Comparison of ENCODE assay signal across 9 mouse cellular contexts in the genomic region with DNA sequence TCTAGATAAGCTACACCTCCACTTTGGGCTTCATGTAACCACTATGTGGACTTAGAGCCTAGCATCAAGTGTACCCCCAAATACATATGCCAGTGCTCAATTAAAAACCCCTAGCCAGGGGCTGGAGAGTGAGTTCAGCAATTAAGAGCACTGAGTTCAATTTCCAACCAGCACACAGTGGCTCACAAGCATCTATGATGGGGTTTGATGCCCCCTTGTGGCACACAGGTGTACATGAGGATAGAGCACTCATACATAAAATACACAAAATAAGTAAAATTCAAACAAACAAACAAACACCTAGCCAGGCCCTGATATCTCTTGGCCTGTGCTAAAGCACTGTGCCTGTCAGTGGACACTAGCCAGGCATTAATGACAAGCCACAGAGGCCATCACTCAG. TPM values are rescaled to one million over a fixed set of nuclear protein-coding genes. Genes with fewer than 3 reads are reported as not detected.
DNase-seq lines count a peak whose midpoint lies in the region; ATAC-seq and TF ChIP-seq lines count a peak whose summit lies in the region.
"Had no signal": no experiment of that assay in that cellular context is flagged by ENCODE, and none has a peak within 500 bp of the region (broad histone marks: within the 10 kb centered on the region; RNA-seq: fewer than 3 reads in every experiment).

No protein-coding gene starts in this region.

- no peak overlapping the region for H3K9ac ChIP-seq in heart, embryonic 12.5 days
- no peak overlapping the region for H3K9ac ChIP-seq in liver, embryonic 13.5 days
- H3K9ac ChIP-seq in forebrain, embryonic 12.5 days, result no peak overlapping the region

- H3K36me3 ChIP-seq in heart, embryonic 12.5 days, result peaks cover 83% of the 10 kb centered on the region
- H3K36me3 ChIP-seq in E14TG2a.4 (ENCODE audit: insufficient read depth, low read length), result peaks cover 94% of the 10 kb centered on the region
- H3K36me3 ChIP-seq in liver, embryonic 13.5 days, result peaks cover 89% of the 10 kb centered on the region
- H3K36me3 ChIP-seq in forebrain, embryonic 12.5 days (replicated peaks), result peaks cover 91% of the 10 kb centered on the region

- no peak overlapping the region for H3K4me3 ChIP-seq in heart, embryonic 12.5 days
- H3K4me3 ChIP-seq in E14TG2a.4 (replicated peaks; ENCODE audit: low read length), result no peak overlapping the region
- no peak overlapping the region for H3K4me3 ChIP-seq in liver, embryonic 13.5 days (replicated peaks)
- no peak overlapping the region for H3K4me3 ChIP-seq in forebrain, embryonic 12.5 days (replicated peaks)
- H3K4me3 ChIP-seq: megakaryocyte, embryonic 14.5 days had no signal

- H3K27me3 ChIP-seq in heart, embryonic 12.5 days (replicated peaks), result no peaks in the 10 kb centered on the region
- H3K27me3 ChIP-seq in E14TG2a.4 (ENCODE audit: insufficient read depth, low read length), result no peaks in the 10 kb centered on the region
- H3K27me3 ChIP-seq in liver, embryonic 13.5 days, result no peaks in the 10 kb centered on the region
- no peaks in the 10 kb centered on the region for H3K27me3 ChIP-seq in forebrain, embryonic 12.5 days
- H3K27me3 ChIP-seq: megakaryocyte, embryonic 14.5 days had no signal

- H3K4me2 ChIP-seq in heart, embryonic 12.5 days, result peak overlapping the region; percentile 6
- H3K4me2 ChIP-seq in liver, embryonic 13.5 days, result no peak overlapping the region
- H3K4me2 ChIP-seq in forebrain, embryonic 12.5 days, result no peak overlapping the region

- no peak for ATAC-seq in heart, embryonic 12.5 days (ENCODE audit: insufficient number of reproducible peaks, low FRiP score)
- 0 out of 2 replicates have a peak, but pooled peaks have one; percentile 8 for ATAC-seq in liver, embryonic 13.5 days (ENCODE audit: low read depth)
- ATAC-seq in forebrain, embryonic 12.5 days (ENCODE audit: low FRiP score), result no peak
- ATAC-seq in frontal cortex, adult (ENCODE audit: low TSS enrichment), result no peak

- DNase-seq in heart, adult 18-20 months, result no peak
- peak; percentile 72 for DNase-seq in cerebellum, postnatal 14 days
- no peak for DNase-seq in liver, embryonic 13.5 days
- peak; percentile 36 for DNase-seq in thymus, postnatal 25 days

- peaks cover 82% of the 10 kb centered on the region for H3K4me1 ChIP-seq in heart, embryonic 12.5 days (replicated peaks)
- peaks cover 26% of the 10 kb centered on the region for H3K4me1 ChIP-seq in E14TG2a.4 (replicated peaks; ENCODE audit: low read depth, low read length)
- H3K4me1 ChIP-seq in liver, embryonic 13.5 days (replicated peaks), result peaks cover 47% of the 10 kb centered on the region
- H3K4me1 ChIP-seq in forebrain, embryonic 12.5 days, result peaks cover 15% of the 10 kb centered on the region; the same call in 1 of the 2 replicates

- peak; percentile 75 for TF ChIP-seq CTCF in E14TG2a.4 (conservative IDR thresholded peaks at IDR 0.05; ENCODE audit: low read length)

- H3K27ac ChIP-seq in heart, embryonic 12.5 days (ENCODE audit: poor library complexity, severe bottlenecking), result peak overlapping the region; percentile 62
- H3K27ac ChIP-seq in liver, embryonic 13.5 days, result no peak overlapping the region
- no peak overlapping the region for H3K27ac ChIP-seq in forebrain, embryonic 12.5 days

- H3K9me3 ChIP-seq in heart, embryonic 12.5 days (replicated peaks), result no peaks in the 10 kb centered on the region
- no peaks in the 10 kb centered on the region for H3K9me3 ChIP-seq in E14TG2a.4 (ENCODE audit: low read length)
- H3K9me3 ChIP-seq in liver, embryonic 13.5 days (replicated peaks), result no peaks in the 10 kb centered on the region
- no peaks in the 10 kb centered on the region for H3K9me3 ChIP-seq in forebrain, embryonic 12.5 days
- H3K9me3 ChIP-seq: megakaryocyte, embryonic 14.5 days had no signal

RNA-seq across cellular contexts. Expression of gene Tnnc1, which starts 12.1 kb away (rescaled TPM):
- polyA plus RNA-seq in heart, embryonic 12.5 days (2016; fragmentation: Nextera tagmentation; extraction: Ambion mirVana), result 3,183 and 3,245 TPM in 2 replicates
- 1,000 to 10,000 TPM; 5,748 to 6,764 TPM for total RNA-seq in heart, adult 18-20 months (2021)
- polyA plus RNA-seq in liver, embryonic 13.5 days (2015; fragmentation: Nextera tagmentation; extraction: Ambion mirVana), result 21.1 and 25.3 TPM in 2 replicates
- polyA plus RNA-seq in forebrain, embryonic 12.5 days (2016; fragmentation: Nextera tagmentation; extraction: Ambion mirVana), result 1.6 and 2.1 TPM in 2 replicates

RNA-seq across cellular contexts. Expression of gene Nisch, which starts 20.8 kb away (rescaled TPM):
- 446 and 471 TPM in 2 replicates for polyA plus RNA-seq in heart, embryonic 12.5 days (2016; fragmentation: Nextera tagmentation; extraction: Ambion mirVana)
- 100 to 1,000 TPM; 118 to 119 TPM for total RNA-seq in heart, adult 18-20 months (2021)
- 77.9 and 84.9 TPM in 2 replicates for polyA plus RNA-seq in liver, embryonic 13.5 days (2015; fragmentation: Nextera tagmentation; extraction: Ambion mirVana)
- polyA plus RNA-seq in forebrain, embryonic 12.5 days (2016; fragmentation: Nextera tagmentation; extraction: Ambion mirVana), result 439 and 446 TPM in 2 replicates

RNA-seq across cellular contexts. Expression of gene Sema3g, which starts 21.7 kb away (rescaled TPM):
- polyA plus RNA-seq in heart, embryonic 12.5 days (2016; fragmentation: Nextera tagmentation; extraction: Ambion mirVana), result 0.34 and 0.50 TPM in 2 replicates
- 10 to 100 TPM; 13.5 to 15.7 TPM for total RNA-seq in heart, adult 18-20 months (2021)
- polyA plus RNA-seq in liver, embryonic 13.5 days (2015; fragmentation: Nextera tagmentation; extraction: Ambion mirVana), result 0.02 and 0.05 TPM in 2 replicates
- polyA plus RNA-seq in forebrain, embryonic 12.5 days (2016; fragmentation: Nextera tagmentation; extraction: Ambion mirVana), result 0.86 and 0.93 TPM in 2 replicates

RNA-seq across cellular contexts. Expression of gene Stab1, which starts 27.5 kb away (rescaled TPM):
- polyA plus RNA-seq in heart, embryonic 12.5 days (2016; fragmentation: Nextera tagmentation; extraction: Ambion mirVana), result 48.3 and 56.7 TPM in 2 replicates
- total RNA-seq in heart, adult 18-20 months (2021), result 10 to 100 TPM; 63.2 to 64.1 TPM
- polyA plus RNA-seq in liver, embryonic 13.5 days (2015; fragmentation: Nextera tagmentation; extraction: Ambion mirVana), result 18.5 and 19.2 TPM in 2 replicates
- polyA plus RNA-seq in forebrain, embryonic 12.5 days (2016; fragmentation: Nextera tagmentation; extraction: Ambion mirVana), result 23.1 and 26.1 TPM in 2 replicates

RNA-seq across cellular contexts. Expression of gene Phf7, which starts 55.1 kb away (rescaled TPM):
- 8.1 and 11.6 TPM in 2 replicates for polyA plus RNA-seq in heart, embryonic 12.5 days (2016; fragmentation: Nextera tagmentation; extraction: Ambion mirVana)
- total RNA-seq in heart, adult 18-20 months (2021), result 1 to 10 TPM; 4.2 to 5.1 TPM
- 8.4 and 8.6 TPM in 2 replicates for polyA plus RNA-seq in liver, embryonic 13.5 days (2015; fragmentation: Nextera tagmentation; extraction: Ambion mirVana)
- polyA plus RNA-seq in forebrain, embryonic 12.5 days (2016; fragmentation: Nextera tagmentation; extraction: Ambion mirVana), result 14.8 and 15.8 TPM in 2 replicates

Comparison
In these comparisons a context has a peak if more than half of its experiments do, and no peak if none do; other contexts are left out.
1. DNase-seq: peak in cerebellum, postnatal 14 days (2 of 2) and thymus, postnatal 25 days (single experiment); none in heart, adult 18-20 months (0 of 2) and liver, embryonic 13.5 days (single experiment).
2. RNA of gene Tnnc1, which starts 12.1 kb away (polyA plus RNA-seq): 3,183 to 3,245 TPM in heart, embryonic 12.5 days; 21.1 to 25.3 TPM in liver, embryonic 13.5 days and 1.6 to 2.1 TPM in forebrain, embryonic 12.5 days; every median in the first group is over 100 times any median in the second.